Mouse (Mus musculus) bone marrow macrophage, adult 2 months (primary cell): ENCODE data around the gene Banf1. TPM values are rescaled to one million over a fixed set of nuclear protein-coding genes. Genes with fewer than 3 reads are reported as not detected.

Source experiments
- H3K27ac ChIP-seq: 2 replicates; pipeline ENCODE4 v1.5.1; 2012; ENCODE audit warnings: low read depth, low read length; ENCODE audit not compliant: insufficient read depth
- H3K4me1 ChIP-seq: 2 replicates; pipeline ENCODE4 v1.6.1; 2012; ENCODE audit warnings: low read length; ENCODE audit not compliant: control insufficient read depth, insufficient read depth
- H3K4me3 ChIP-seq: 2 replicates; pipeline ENCODE4 v1.5.1; 2012; ENCODE audit warnings: mild to moderate bottlenecking, low read length, moderate library complexity; ENCODE audit not compliant: insufficient read depth
- CTCF ChIP-seq: IDR thresholded peaks from 2 replicates; pipeline ENCODE4 v1.5.1; 2012; ENCODE audit warnings: low read depth, mild to moderate bottlenecking, low read length, moderate library complexity
- POLR2A ChIP-seq: IDR thresholded peaks from 2 replicates; pipeline ENCODE4 v1.6.1; 2012; ENCODE audit warnings: mild to moderate bottlenecking, low read depth, low read length, borderline replicate concordance
- polyA plus RNA-seq: library from polyadenylated mRNA; stranded (reverse); fragments of >200 nt; gene quantifications from 2 replicates; pipeline ENCODE4 v1.2.4, GENCODE M21; 2012; ENCODE audit not compliant: missing spikeins, insufficient read depth, insufficient read length

Banf1 gene
- polyA plus RNA-seq, 1 experiment: 102 TPM

- Histone ChIP-seq H3K4me3 (no peak overlapping the region), H3K27ac (no peak overlapping the region), H3K4me1 (no peaks in the 10 kb centered on the region)
- TF ChIP-seq CTCF (no peak), POLR2A (no peak)
Observed at GRCm38 (mm10) chr19:5327970-5328369, 39.0 kb downstream of the Banf1 start.

DNA sequence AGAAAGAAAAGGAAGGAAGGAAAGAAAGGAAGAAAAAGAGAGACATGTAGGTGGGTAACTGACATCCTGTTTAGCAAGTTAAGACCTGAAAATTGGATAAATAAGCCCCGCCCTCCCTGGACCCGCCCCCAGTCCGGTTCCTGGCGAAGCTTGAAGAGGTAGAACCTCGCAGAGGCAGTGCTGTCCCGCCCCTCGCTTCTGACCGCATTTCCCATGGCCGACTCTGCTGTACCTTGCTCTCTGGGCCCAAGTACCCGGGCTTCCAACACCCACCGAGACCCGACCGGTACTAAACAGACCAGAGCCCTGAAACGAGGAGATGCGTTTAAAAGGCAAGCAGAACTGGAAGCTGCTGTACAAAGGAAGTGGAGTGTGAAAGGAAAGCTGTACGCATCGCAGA, 43.2 kb downstream of the Banf1 start:
- Histone ChIP-seq H3K4me3 (0 out of 2 replicates have a peak overlapping the region, but pooled peaks have one; percentile 5), H3K27ac (no peak overlapping the region), H3K4me1 (no peaks in the 10 kb centered on the region)
- TF ChIP-seq CTCF (no peak), POLR2A (no peak)

Other genes with a start within 250 kb of the Banf1 start
- 13.8 and 14.8 TPM in 2 replicates for gene Klc2, start 248.6 kb downstream of the Banf1 start, polyA plus RNA-seq
- gene Pacs1, start 94.0 kb downstream of the Banf1 start, polyA plus RNA-seq: 25.2 and 32.7 TPM in 2 replicates
- 141 and 143 TPM in 2 replicates for gene Sf3b2, start 71.7 kb downstream of the Banf1 start, polyA plus RNA-seq
- not detected in 2 replicates for gene Gal3st3, start 68.8 kb downstream of the Banf1 start, polyA plus RNA-seq
- not detected in 2 replicates for gene Catsper1, start 31.4 kb downstream of the Banf1 start, polyA plus RNA-seq
- not detected in 2 replicates for gene Cst6, start 17.6 kb downstream of the Banf1 start, polyA plus RNA-seq
- gene Eif1ad, start 427 bp downstream of the Banf1 start, polyA plus RNA-seq: 20.8 and 26.3 TPM in 2 replicates
- gene Sart1, start 21.5 kb upstream of the Banf1 start, polyA plus RNA-seq: 103 and 110 TPM in 2 replicates
- gene Tsga10ip, start 35.4 kb upstream of the Banf1 start, polyA plus RNA-seq: not detected in 2 replicates
- 160 and 167 TPM in 2 replicates for gene Drap1, start 57.8 kb upstream of the Banf1 start, polyA plus RNA-seq
- gene AI837181, start 58.0 kb upstream of the Banf1 start, polyA plus RNA-seq: 47.5 and 53.7 TPM in 2 replicates
- 0.50 and 1.6 TPM in 2 replicates for gene Fosl1, start 80.4 kb upstream of the Banf1 start, polyA plus RNA-seq
- 3.6 and 4.2 TPM in 2 replicates for gene Ccdc85b, start 90.7 kb upstream of the Banf1 start, polyA plus RNA-seq
- gene Fibp, start 93.4 kb upstream of the Banf1 start, polyA plus RNA-seq: 69.7 and 70.6 TPM in 2 replicates
- gene Ctsw, start 101.3 kb upstream of the Banf1 start, polyA plus RNA-seq: not detected in 2 replicates
- gene Efemp2, start 106.8 kb upstream of the Banf1 start, polyA plus RNA-seq: 9.1 and 11.3 TPM in 2 replicates
- gene Mus81, start 121.2 kb upstream of the Banf1 start, polyA plus RNA-seq: 16.7 and 19.8 TPM in 2 replicates
- 1,898 and 2,021 TPM in 2 replicates for gene Cfl1, start 123.3 kb upstream of the Banf1 start, polyA plus RNA-seq
- gene 1700020D05Rik, start 136.6 kb upstream of the Banf1 start, polyA plus RNA-seq: 5.1 and 7.7 TPM in 2 replicates
- 34.1 and 43.8 TPM in 2 replicates for gene Snx32, start 143.4 kb upstream of the Banf1 start, polyA plus RNA-seq
- not detected in 2 replicates for gene Ovol1, start 193.5 kb upstream of the Banf1 start, polyA plus RNA-seq
- gene Ap5b1, start 200.9 kb upstream of the Banf1 start, polyA plus RNA-seq: 13.5 and 14.4 TPM in 2 replicates
- 82.4 and 102 TPM in 2 replicates for gene Rnaseh2c, start 234.7 kb upstream of the Banf1 start, polyA plus RNA-seq
- gene Kat5, start 243.1 kb upstream of the Banf1 start, polyA plus RNA-seq: 56.1 and 56.6 TPM in 2 replicates